9 mouse cellular contexts compared by ENCODE assay signal in the genomic region with DNA sequence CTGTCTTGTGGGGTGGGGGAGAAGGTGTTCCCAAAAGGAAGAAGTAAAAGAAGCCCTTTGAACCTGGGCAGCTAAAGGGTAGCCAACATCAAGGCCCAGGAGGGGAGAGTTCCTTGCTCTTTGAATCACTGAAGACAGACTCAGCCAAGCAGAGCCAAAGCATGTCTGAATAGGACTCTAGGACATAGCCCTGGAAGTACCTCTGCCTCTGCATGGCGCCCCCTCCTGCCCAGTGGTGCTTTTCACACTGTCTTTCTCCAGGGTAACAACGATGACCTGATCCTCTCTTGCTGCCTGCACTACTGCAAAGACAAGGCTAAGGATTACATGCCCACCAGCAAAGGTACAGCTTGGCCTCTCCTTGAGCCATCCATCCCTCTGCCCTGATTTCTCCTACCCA. TPM values are rescaled to one million over a fixed set of nuclear protein-coding genes. Genes with fewer than 3 reads are reported as not detected.
DNase-seq lines count a peak whose midpoint lies in the region; ATAC-seq and TF ChIP-seq lines count a peak whose summit lies in the region.
"Had no signal": no experiment of that assay in that cellular context is flagged by ENCODE, and none has a peak within 500 bp of the region (broad histone marks: within the 10 kb centered on the region; RNA-seq: fewer than 3 reads in every experiment).

No protein-coding gene starts in this region.

- no peak for ATAC-seq in forebrain, embryonic 12.5 days (ENCODE audit: low FRiP score)

- no peaks in the 10 kb centered on the region for H3K9me3 ChIP-seq in forebrain, embryonic 12.5 days
- H3K9me3 ChIP-seq in midbrain, embryonic 10.5 days (replicated peaks) = no peaks in the 10 kb centered on the region
- H3K9me3 ChIP-seq: neural tube, embryonic 13.5 days had no signal

- peak overlapping the region; percentile 92 for H3K27ac ChIP-seq in gastrocnemius, adult 2 months
- H3K27ac ChIP-seq in forebrain, embryonic 12.5 days = no peak overlapping the region
- no peak overlapping the region for H3K27ac ChIP-seq in midbrain, embryonic 10.5 days (replicated peaks)
- H3K27ac ChIP-seq: neural tube, embryonic 13.5 days had no signal

- H3K4me2 ChIP-seq in forebrain, embryonic 12.5 days = no peak overlapping the region
- H3K4me2 ChIP-seq: neural tube, embryonic 13.5 days had no signal

- peak; percentile 75 for DNase-seq in gastrocnemius, adult 2 months
- DNase-seq in gastrocnemius, adult 18-20 months (ENCODE audit: low spot score) = no peak
- peak; percentile 26 for DNase-seq in urinary bladder, adult 2 months (ENCODE audit: low spot score)
- DNase-seq in urinary bladder, postnatal 36 days (ENCODE audit: low spot score in 2 of 2) = no peak
- DNase-seq in kidney, postnatal 25 days = peak; percentile 75 to 76
- no peak for DNase-seq in frontal cortex, postnatal 25 days (ENCODE audit: low spot score in 2 of 2)
- no peak for DNase-seq in midbrain, embryonic 10.5 days (ENCODE audit: low spot score)

- WGBS in forebrain, embryonic 12.5 days = 60% methylated on average over 2 of the region's 2 CpGs
- WGBS in midbrain, embryonic 10.5 days = 51% methylated on average over 2 of the region's 2 CpGs

- no peak overlapping the region for H3K9ac ChIP-seq in forebrain, embryonic 12.5 days
- H3K9ac ChIP-seq: neural tube, embryonic 13.5 days had no signal

- peak; percentile 69 for TF ChIP-seq CTCF in gastrocnemius, adult 2 months (IDR thresholded peaks at IDR 0.05)

- no peak overlapping the region for H3K4me3 ChIP-seq in gastrocnemius, adult 2 months
- no peak overlapping the region for H3K4me3 ChIP-seq in forebrain, embryonic 12.5 days (replicated peaks)
- no peak overlapping the region for H3K4me3 ChIP-seq in midbrain, embryonic 10.5 days
- H3K4me3 ChIP-seq: neural tube, embryonic 13.5 days had no signal

- intact Hi-C loops in gastrocnemius, adult 2 months (cut with DNase I) = no loop called here

- H3K4me1 ChIP-seq in forebrain, embryonic 12.5 days = no peaks in the 10 kb centered on the region
- H3K4me1 ChIP-seq in midbrain, embryonic 10.5 days = peaks cover 14% of the 10 kb centered on the region

- H3K36me3 ChIP-seq in forebrain, embryonic 12.5 days (replicated peaks) = peaks cover 53% of the 10 kb centered on the region
- H3K36me3 ChIP-seq in midbrain, embryonic 10.5 days = peaks cover 75% of the 10 kb centered on the region

- H3K27me3 ChIP-seq in forebrain, embryonic 12.5 days = peaks cover 19% of the 10 kb centered on the region
- peaks cover 24% of the 10 kb centered on the region for H3K27me3 ChIP-seq in midbrain, embryonic 10.5 days (ENCODE audit: low read depth, poor library complexity, severe bottlenecking)

RNA-seq across cellular contexts. Expression of a gene that starts 9.8 kb away (rescaled TPM):
- 1 to 10 TPM; 4.6 to 6.6 TPM for total RNA-seq in gastrocnemius, adult 2 months (2021)
- total RNA-seq in gastrocnemius, adult 18-20 months (2021) = 1 to 10 TPM; 1.8 to 6.6 TPM
- polyA plus RNA-seq in urinary bladder, adult 2 months (2012; rRNA removed) = 16.9 and 20.7 TPM in 2 replicates
- 3.2 and 4.4 TPM in 2 replicates for polyA plus RNA-seq in forebrain, embryonic 12.5 days (2016; fragmentation: Nextera tagmentation; extraction: Ambion mirVana)
- polyA plus RNA-seq in midbrain, embryonic 10.5 days (2016; fragmentation: Nextera tagmentation; extraction: Ambion mirVana) = 0.32 and 0.57 TPM in 2 replicates

RNA-seq across cellular contexts. Expression of a gene that starts 19.1 kb away (rescaled TPM):
- 1 to 10 TPM; 2.5 to 3.6 TPM for total RNA-seq in gastrocnemius, adult 2 months (2021)
- 1 to 10 TPM; 2.5 to 2.8 TPM for total RNA-seq in gastrocnemius, adult 18-20 months (2021)
- 16.0 and 19.9 TPM in 2 replicates for polyA plus RNA-seq in urinary bladder, adult 2 months (2012; rRNA removed)
- polyA plus RNA-seq in forebrain, embryonic 12.5 days (2016; fragmentation: Nextera tagmentation; extraction: Ambion mirVana) = 24.3 and 25.3 TPM in 2 replicates
- polyA plus RNA-seq in midbrain, embryonic 10.5 days (2016; fragmentation: Nextera tagmentation; extraction: Ambion mirVana) = 33.5 and 37.6 TPM in 2 replicates

RNA-seq across cellular contexts. Expression of a gene that starts 31.5 kb away (rescaled TPM):
- 1 to 10 TPM; 5.5 to 6.2 TPM for total RNA-seq in gastrocnemius, adult 2 months (2021)
- total RNA-seq in gastrocnemius, adult 18-20 months (2021) = 1 to 10 TPM; 4.6 to 5.6 TPM
- 20.1 and 26.6 TPM in 2 replicates for polyA plus RNA-seq in urinary bladder, adult 2 months (2012; rRNA removed)
- polyA plus RNA-seq in forebrain, embryonic 12.5 days (2016; fragmentation: Nextera tagmentation; extraction: Ambion mirVana) = 15.7 and 16.6 TPM in 2 replicates
- 25.4 and 27.3 TPM in 2 replicates for polyA plus RNA-seq in midbrain, embryonic 10.5 days (2016; fragmentation: Nextera tagmentation; extraction: Ambion mirVana)

RNA-seq across cellular contexts. Expression of a gene that starts 34.0 kb away (rescaled TPM):
- total RNA-seq in gastrocnemius, adult 2 months (2021) = 1 to 10 TPM in 1 of 2 experiments, under 1 TPM in 1; 0.54 to 1.1 TPM
- total RNA-seq in gastrocnemius, adult 18-20 months (2021) = 1 to 10 TPM in 1 of 2 experiments, under 1 TPM in 1; 0.96 to 1.1 TPM
- polyA plus RNA-seq in urinary bladder, adult 2 months (2012; rRNA removed) = 23.3 and 34.8 TPM in 2 replicates
- polyA plus RNA-seq in forebrain, embryonic 12.5 days (2016; fragmentation: Nextera tagmentation; extraction: Ambion mirVana) = 1.7 and 1.8 TPM in 2 replicates
- 2.3 and 3.0 TPM in 2 replicates for polyA plus RNA-seq in midbrain, embryonic 10.5 days (2016; fragmentation: Nextera tagmentation; extraction: Ambion mirVana)

Comparison
In these comparisons a context has a peak if more than half of its experiments do, and no peak if none do; other contexts are left out.
1. DNase-seq: peak in gastrocnemius, adult 2 months (single experiment), urinary bladder, adult 2 months (single experiment) and kidney, postnatal 25 days (2 of 2); none in gastrocnemius, adult 18-20 months (single experiment), urinary bladder, postnatal 36 days (0 of 2), frontal cortex, postnatal 25 days (0 of 2) and midbrain, embryonic 10.5 days (single experiment).